Mouse (Mus musculus): Measurements from ENCODE around the gene Mrpl45. TPM values are rescaled to one million over a fixed set of nuclear protein-coding genes. Genes with fewer than 3 reads are reported as not detected.

The Mrpl45 gene
- polyA plus RNA-seq, 1 experiment from 2014 or later, result 46.4 TPM

DNA sequence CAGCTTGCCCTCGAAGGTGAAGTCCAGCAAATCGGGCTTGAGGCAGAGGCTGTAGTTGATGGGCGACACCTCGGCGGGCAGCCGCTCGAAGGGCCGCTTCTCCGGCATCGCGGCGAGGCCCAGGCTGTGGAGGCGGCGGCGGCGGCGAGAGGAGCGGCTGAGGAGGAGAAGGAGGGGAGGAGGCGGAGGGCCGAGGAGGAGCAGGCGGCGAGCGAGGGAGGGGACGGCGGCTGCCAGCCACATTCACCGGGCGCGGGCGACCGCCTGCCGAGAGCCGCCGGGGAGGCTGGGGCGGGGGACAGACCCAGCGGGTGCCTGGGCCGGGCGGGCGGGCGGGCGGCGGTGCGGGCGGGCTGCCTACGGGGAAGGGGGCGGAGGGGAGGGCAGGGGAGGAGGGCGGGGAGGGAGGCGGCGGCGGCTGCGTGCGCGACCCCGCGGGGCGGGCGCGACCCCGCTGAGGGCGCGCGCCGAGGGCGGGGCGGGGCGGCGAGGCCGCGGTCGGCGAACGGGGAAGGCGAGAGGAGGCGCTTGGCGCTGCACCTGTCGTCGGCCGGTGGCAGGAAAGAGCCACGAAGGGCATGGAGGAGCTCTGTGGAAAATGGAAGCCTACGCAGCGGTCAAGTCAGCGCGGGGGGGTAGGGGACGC, 35.2 kb upstream of the Mrpl45 start, which contains the start of gene Npepps:
Gene Npepps, minus strand, starts transcription at position 423 of the 646 bp plus-strand sequence.
- no peaks in the 10 kb centered on the region for H3K27me3 ChIP-seq
- peak within 1 kb of the TSS; percentile 100 for H3K4me3 ChIP-seq (replicated peaks)
- no peaks in the 10 kb centered on the region for H3K36me3 ChIP-seq
- peak within 1 kb of the TSS; percentile 99 for H3K27ac ChIP-seq
- under 1% methylated on average over 48 of the region's 83 CpGs for WGBS
- peaks cover 26% of the 10 kb centered on the region for H3K4me1 ChIP-seq (replicated peaks)
- no peaks in the 10 kb centered on the region for H3K9me3 ChIP-seq
- peak; percentile 76 for ATAC-seq
- peak within 1 kb of the TSS; percentile 63 for H3K4me2 ChIP-seq (replicated peaks)
- peak within 1 kb of the TSS; percentile 99 for H3K9ac ChIP-seq (replicated peaks)

DNA sequence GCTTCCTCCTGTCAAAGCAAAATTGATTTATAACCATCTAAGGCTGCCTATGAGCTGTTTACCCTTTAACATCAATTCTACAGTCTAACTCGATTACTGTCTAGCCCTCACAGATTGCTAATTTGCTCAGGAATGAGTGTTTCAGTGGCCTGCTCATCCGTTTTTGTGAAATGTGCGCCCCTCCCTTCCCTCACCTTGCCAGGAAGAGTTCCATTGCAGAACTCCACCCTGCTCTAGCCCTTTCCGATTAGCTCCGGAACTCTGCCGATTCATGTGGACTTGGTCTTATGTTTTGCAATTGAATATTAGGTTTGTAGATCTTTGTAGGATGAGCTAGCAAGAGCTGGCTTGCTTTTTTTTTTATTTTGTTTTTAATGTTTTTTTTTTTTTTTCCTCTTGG, 33.3 kb upstream of the Mrpl45 start:
- no peak for ATAC-seq
- Histone ChIP-seq H3K9me3 (no peaks in the 10 kb centered on the region), H3K4me1 (replicated peaks) (peaks cover 17% of the 10 kb centered on the region), H3K27me3 (no peaks in the 10 kb centered on the region), H3K4me2 (replicated peaks) (no peak overlapping the region), H3K27ac (no peak overlapping the region), H3K36me3 (no peaks in the 10 kb centered on the region), H3K4me3 (replicated peaks) (no peak overlapping the region), H3K9ac (replicated peaks) (no peak overlapping the region)
- 89% methylated on average over 6 of the region's 6 CpGs for WGBS

DNA sequence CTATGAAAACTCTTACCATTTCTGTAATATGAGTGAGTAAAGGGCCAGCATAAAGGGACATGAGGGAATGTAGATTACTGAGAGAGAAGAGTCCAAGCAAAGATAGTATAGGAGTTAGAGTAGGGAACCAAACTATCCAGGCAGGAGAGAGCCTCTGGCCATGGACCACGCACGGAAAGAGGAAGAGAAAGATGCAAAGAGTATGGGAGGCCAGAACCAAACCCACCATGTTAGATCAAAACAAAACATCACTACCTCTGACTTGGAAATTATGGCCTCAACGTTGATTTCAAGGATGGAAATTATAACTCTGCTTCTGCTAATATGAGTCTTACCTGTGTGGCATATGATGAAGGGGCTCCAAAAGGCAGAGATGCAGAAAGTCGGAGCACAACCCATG, 30.7 kb upstream of the Mrpl45 start:
- ATAC-seq, result no peak

DNA sequence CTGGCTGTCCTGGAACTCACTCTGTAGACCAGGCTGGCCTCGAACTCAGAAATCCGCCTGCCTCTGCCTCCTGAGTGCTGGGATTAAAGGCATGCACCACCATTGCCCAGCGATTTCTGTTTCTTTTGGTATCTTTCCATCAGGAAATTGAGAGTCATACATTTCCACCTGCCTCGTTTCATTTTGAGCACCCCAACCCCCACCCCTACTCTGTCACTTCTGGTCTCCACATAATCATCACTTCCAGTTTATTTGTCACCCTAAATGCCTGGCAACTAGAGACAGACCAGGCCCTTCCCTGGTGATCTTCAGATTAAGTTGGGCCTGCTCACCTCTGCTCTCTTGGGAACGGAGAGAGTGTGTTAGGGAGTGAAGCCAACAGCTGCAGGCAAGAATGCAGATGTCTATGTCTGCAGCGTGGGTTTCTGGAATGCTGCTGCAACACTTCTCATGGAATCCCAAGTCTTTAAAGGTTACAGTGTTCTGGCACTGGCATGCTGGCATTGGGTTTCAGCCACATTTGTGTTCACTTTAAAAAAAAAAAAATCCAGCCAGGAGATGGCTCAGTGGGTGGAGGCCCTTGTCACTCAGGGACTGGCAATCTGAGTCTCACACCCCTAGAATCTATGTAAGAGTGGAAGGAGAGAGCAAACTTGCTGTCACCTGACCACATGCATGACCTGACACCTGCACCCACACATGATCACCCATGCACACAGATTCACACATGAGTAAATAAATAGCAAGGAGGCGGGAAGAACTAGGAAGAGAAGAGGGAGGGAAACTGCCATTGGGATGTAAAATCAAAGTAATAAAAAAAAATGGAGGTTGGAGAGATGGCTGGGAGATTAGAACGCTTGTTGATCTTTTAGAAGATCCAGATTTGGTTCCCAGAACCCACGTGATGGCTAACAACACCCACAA, 29.4 kb upstream of the Mrpl45 start:
- Histone ChIP-seq H3K4me1 (replicated peaks) (peaks cover 4% of the 10 kb centered on the region; the same call in 1 of the 2 replicates), H3K27ac (no peak overlapping the region), H3K4me3 (replicated peaks) (no peak overlapping the region), H3K4me2 (replicated peaks) (no peak overlapping the region), H3K27me3 (no peaks in the 10 kb centered on the region), H3K9ac (replicated peaks) (no peak overlapping the region), H3K36me3 (no peaks in the 10 kb centered on the region), H3K9me3 (no peaks in the 10 kb centered on the region)
- WGBS, result 79% methylated on average over 9 of the region's 9 CpGs
- no peak for ATAC-seq

More for the DNA sequence above, 30.7 kb upstream of the Mrpl45 start:
- no peak overlapping the region for H3K9ac ChIP-seq (replicated peaks)
- H3K4me1 ChIP-seq (replicated peaks), result peaks cover 3% of the 10 kb centered on the region; the same call in 1 of the 2 replicates
- H3K9me3 ChIP-seq, result no peaks in the 10 kb centered on the region
- no peak overlapping the region for H3K27ac ChIP-seq
- H3K27me3 ChIP-seq, result no peaks in the 10 kb centered on the region
- H3K4me2 ChIP-seq (replicated peaks), result no peak overlapping the region
- H3K4me3 ChIP-seq (replicated peaks), result no peak overlapping the region
- WGBS, result 75% methylated on average over 4 of the region's 4 CpGs
- no peaks in the 10 kb centered on the region for H3K36me3 ChIP-seq

DNA sequence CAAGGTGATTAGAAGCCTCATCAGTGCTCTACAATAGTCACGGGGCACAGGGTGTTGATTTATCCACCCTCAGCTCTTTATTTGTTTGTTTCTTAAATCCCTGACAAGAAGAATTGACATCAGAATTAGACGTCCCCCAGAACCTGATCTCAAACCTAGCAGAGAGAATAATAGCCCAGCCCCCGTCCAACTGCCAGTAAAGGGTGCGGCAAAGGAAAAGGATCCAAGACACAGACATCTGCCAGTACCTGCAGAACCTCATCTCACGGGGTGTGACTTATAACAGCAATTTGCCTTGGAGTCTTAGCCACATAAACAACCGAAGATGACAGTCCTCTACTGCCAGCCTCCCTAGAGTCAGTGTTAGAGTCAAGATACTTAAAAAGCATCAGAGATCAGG, 28.5 kb upstream of the Mrpl45 start:
- Histone ChIP-seq H3K27me3 (no peaks in the 10 kb centered on the region), H3K36me3 (no peaks in the 10 kb centered on the region), H3K4me1 (replicated peaks) (0 out of 2 replicates have a peak, but pooled peaks cover 4% of the 10 kb centered on the region), H3K9me3 (no peaks in the 10 kb centered on the region), H3K27ac (no peak overlapping the region), H3K4me2 (replicated peaks) (no peak overlapping the region), H3K9ac (replicated peaks) (no peak overlapping the region), H3K4me3 (replicated peaks) (no peak overlapping the region)
- no peak for ATAC-seq
- WGBS, result 44% methylated on average over 6 of the region's 6 CpGs

DNA sequence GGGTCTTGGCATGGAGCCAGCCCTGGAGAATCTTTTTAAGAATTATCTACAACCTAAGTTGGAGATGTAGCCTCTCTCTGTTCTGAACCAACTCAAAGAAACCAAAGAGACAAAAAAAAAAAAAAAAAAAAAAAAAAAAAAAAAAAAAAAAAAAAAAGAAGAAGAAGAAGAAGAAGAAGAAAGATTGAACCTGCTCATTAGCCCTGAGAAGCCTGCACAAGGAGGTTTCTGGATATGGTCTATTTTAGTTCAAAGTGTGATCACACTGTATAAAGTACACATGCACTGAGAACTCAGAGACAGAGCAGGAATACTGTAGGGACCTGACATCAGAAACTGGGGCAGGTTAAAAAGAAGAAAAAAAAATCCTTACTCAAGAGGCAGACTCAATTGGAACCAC, 27.9 kb upstream of the Mrpl45 start:
- H3K9ac ChIP-seq (replicated peaks), result no peak overlapping the region
- no peak overlapping the region for H3K27ac ChIP-seq
- 0 out of 2 replicates have a peak, but pooled peaks cover 4% of the 10 kb centered on the region for H3K4me1 ChIP-seq (replicated peaks)
- no peaks in the 10 kb centered on the region for H3K9me3 ChIP-seq
- no peaks in the 10 kb centered on the region for H3K27me3 ChIP-seq
- H3K4me3 ChIP-seq (replicated peaks), result no peak overlapping the region
- no peak for ATAC-seq
- H3K36me3 ChIP-seq, result no peaks in the 10 kb centered on the region
- no peak overlapping the region for H3K4me2 ChIP-seq (replicated peaks)

DNA sequence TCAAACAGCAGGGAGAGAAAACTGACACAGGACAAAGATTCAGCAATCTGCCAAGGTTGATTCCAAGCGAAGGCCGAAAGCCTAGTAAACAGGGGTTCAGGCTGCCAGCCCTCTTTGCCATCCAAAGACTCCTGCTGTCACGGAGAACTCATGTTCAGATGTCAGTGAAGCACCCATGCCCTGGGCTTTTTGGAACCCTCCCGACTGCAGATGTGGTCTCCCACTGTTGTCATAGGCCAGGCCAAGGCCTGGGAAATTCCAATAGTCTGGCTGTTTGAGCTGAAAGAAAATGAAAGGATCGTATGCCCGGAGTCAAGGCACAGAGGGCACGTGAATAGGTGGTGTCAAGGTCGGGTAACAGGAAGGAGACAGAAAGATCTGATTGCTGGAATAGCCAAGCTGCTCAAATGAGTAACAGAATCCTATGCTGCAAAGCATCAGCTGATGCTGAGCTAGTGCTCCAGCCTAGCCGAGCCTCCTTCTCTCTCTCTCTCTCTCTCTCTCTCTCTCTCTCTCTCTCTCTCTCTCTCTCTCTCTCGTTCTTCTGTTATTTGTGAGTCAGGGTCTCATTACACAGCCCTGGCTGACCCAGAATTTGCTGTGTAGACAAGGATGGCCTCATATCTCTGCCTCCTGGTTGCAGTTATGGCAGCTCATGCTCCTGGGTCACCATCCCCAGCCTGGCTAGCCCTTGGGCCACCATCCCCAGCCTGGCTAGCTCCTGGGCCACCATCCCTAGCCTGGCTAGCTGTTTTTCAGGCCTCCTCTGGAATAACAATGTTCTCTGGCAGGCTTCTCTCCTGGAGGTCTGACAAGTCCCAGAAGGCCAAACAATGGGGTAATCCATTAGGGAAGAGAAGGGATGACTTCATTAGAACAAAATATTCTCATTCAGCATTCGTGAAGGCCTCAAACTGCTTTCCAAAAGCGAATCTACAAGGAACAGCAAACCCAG, 26.0 kb upstream of the Mrpl45 start:
- H3K27ac ChIP-seq, result no peak overlapping the region
- H3K4me1 ChIP-seq (replicated peaks), result 0 out of 2 replicates have a peak, but pooled peaks cover 4% of the 10 kb centered on the region
- no peak overlapping the region for H3K4me2 ChIP-seq (replicated peaks)
- ATAC-seq, result no peak
- no peaks in the 10 kb centered on the region for H3K9me3 ChIP-seq
- no peak overlapping the region for H3K4me3 ChIP-seq (replicated peaks)
- H3K9ac ChIP-seq (replicated peaks), result peak overlapping the region; percentile 2; the same call in 1 of the 2 replicates
- H3K27me3 ChIP-seq, result no peaks in the 10 kb centered on the region
- H3K36me3 ChIP-seq, result no peaks in the 10 kb centered on the region
- WGBS, result 47% methylated on average over 12 of the region's 12 CpGs

DNA sequence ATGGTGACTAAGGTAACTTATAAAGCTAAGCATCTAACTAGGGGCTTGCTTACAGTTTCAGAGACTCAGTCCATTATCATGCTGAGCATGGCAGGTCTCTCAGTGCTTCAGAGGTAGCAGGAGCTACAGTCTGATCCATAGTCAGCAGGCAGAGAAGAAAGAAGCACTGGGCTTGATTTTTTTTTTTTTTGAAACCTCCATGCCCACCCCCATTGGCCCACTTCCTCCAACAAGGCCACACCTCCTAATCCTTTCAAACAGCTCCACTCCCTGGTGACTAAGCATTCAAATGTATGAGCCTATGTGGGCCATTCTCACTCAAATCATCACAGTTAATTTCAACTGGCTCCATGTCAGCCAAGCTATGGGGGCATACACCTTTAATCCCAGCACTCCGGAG, 22.8 kb upstream of the Mrpl45 start:
- H3K9ac ChIP-seq (replicated peaks), result no peak overlapping the region
- H3K4me1 ChIP-seq (replicated peaks), result 0 out of 2 replicates have a peak, but pooled peaks cover 4% of the 10 kb centered on the region
- 93% methylated on average over 1 of the region's 1 CpGs for WGBS
- H3K4me3 ChIP-seq (replicated peaks), result no peak overlapping the region
- H3K36me3 ChIP-seq, result no peaks in the 10 kb centered on the region
- no peak for ATAC-seq
- no peaks in the 10 kb centered on the region for H3K27me3 ChIP-seq
- H3K4me2 ChIP-seq (replicated peaks), result no peak overlapping the region
- no peaks in the 10 kb centered on the region for H3K9me3 ChIP-seq
- no peak overlapping the region for H3K27ac ChIP-seq

DNA sequence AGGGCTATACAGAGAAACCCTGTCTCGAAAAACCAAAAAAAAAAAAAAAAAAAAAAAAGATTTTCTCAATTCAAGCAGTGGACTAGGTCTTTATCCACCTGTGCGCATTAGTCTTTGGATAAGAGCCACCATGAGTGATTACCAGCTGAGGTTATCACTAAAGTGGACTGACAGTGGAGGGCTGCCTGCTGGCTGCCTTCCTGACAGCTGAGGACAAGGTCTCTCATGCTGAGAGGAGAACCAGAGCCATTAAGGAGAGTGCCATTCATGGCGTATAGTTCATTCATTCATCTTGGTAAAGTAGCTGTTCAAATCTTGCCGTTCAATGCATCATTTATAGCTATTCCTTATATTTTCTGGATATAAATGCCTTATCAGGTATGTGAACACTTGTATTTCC, 19.0 kb upstream of the Mrpl45 start:
- Histone ChIP-seq H3K27me3 (no peaks in the 10 kb centered on the region), H3K4me1 (replicated peaks) (no peaks in the 10 kb centered on the region), H3K4me2 (replicated peaks) (no peak overlapping the region), H3K9me3 (no peaks in the 10 kb centered on the region), H3K36me3 (no peaks in the 10 kb centered on the region), H3K4me3 (replicated peaks) (no peak overlapping the region), H3K27ac (no peak overlapping the region), H3K9ac (replicated peaks) (no peak overlapping the region)
- WGBS, result 97% methylated on average over 3 of the region's 4 CpGs
- ATAC-seq, result no peak

DNA sequence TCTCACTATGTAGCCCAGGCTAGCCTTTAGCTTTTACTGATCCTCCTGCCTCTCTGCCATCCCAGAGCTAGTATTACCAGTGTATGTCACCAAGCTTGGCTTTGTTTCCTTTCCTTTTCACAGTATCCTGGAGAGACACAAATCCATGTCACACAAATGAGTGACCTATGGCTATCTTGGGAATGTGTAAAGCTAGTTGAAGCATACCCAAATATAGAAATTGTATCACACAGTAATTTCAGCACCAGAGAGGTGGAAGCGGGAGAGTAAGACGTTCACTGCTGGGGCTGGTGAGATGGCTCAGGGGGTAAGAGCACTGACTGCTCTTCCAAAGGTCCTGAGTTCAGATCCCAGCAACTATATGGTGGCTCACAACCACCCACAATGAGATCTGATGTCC, 15.6 kb upstream of the Mrpl45 start:
- Histone ChIP-seq H3K9ac (replicated peaks) (no peak overlapping the region), H3K4me2 (replicated peaks) (no peak overlapping the region), H3K27ac (no peak overlapping the region), H3K4me3 (replicated peaks) (no peak overlapping the region), H3K27me3 (no peaks in the 10 kb centered on the region), H3K36me3 (no peaks in the 10 kb centered on the region), H3K4me1 (replicated peaks) (0 out of 2 replicates have a peak, but pooled peaks cover 3% of the 10 kb centered on the region), H3K9me3 (no peaks in the 10 kb centered on the region)
- WGBS, result 92% methylated on average over 2 of the region's 2 CpGs
- ATAC-seq, result no peak

DNA sequence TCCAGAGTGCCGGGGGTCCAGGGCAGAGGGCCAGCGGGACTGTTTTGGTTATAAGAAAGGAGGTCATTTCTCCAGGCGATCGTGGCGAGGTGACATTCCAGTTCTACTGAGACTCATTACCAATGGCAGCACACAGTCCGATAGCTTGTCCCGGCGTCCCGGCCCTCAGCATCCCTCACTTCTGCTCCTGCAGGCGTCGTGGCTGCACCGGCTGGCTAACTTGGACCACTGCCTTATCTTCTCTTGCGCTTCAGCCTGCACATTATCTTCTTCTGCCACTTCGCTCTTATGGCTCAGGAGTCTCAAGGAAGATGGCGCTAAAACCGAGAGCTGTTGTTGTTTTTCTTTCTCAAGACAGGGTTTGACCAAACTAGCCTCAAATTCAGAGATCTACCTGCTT, 14.1 kb upstream of the Mrpl45 start:
- Histone ChIP-seq H3K36me3 (no peaks in the 10 kb centered on the region), H3K4me1 (replicated peaks) (0 out of 2 replicates have a peak, but pooled peaks cover 3% of the 10 kb centered on the region), H3K4me2 (replicated peaks) (no peak overlapping the region), H3K27ac (no peak overlapping the region), H3K9ac (replicated peaks) (no peak overlapping the region), H3K9me3 (no peaks in the 10 kb centered on the region), H3K27me3 (no peaks in the 10 kb centered on the region), H3K4me3 (replicated peaks) (no peak overlapping the region)
- ATAC-seq, result no peak
- WGBS, result 91% methylated on average over 16 of the region's 16 CpGs

Measured in midbrain, embryonic 13.5 days (tissue).